Mouse (Mus musculus): ENCODE data around the gene Hcfc1r1.

DNA sequence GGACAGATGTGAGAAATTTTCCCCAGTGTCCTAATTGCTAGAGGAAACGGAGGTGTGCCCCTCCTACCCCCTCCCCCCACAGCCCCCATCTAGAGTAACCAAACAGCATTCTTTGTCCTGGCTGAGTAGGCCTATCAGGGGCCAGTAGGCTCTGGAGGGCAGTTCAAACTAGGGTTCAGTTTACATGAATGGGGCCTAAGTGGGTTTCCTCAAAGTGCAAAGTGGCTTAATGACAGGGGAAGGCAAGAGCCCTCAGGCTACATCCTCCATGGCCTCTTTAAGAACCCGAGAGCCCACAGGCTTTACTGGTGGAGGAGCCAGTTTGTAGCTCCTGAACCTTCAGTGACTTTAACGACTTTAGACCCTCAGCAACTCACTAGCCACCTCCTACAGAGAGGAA, 22.4 kb downstream of the Hcfc1r1 start:
- no peak for TF ChIP-seq CTCF (conservative IDR thresholded peaks at IDR 0.05; ENCODE audit: insufficient read depth, insufficient read length, low read depth, low read length)
- no peak for TF ChIP-seq POLR2A (IDR thresholded peaks at IDR 0.05; ENCODE audit: low read depth, low read length)
